Mouse (Mus musculus): ENCODE data around the gene Hmga2.

- TF ChIP-seq GATA1 (IDR thresholded peaks at IDR 0.05; ENCODE audit: borderline replicate concordance, low read length) (no peak), FLI1 (IDR thresholded peaks at IDR 0.05; ENCODE audit: low read length) (no peak)
Observed at GRCm38 (mm10) chr10:120416628-120417027, 59.6 kb downstream of the Hmga2 start.
